37 mouse cellular contexts compared by ENCODE assay signal in the genomic region with DNA sequence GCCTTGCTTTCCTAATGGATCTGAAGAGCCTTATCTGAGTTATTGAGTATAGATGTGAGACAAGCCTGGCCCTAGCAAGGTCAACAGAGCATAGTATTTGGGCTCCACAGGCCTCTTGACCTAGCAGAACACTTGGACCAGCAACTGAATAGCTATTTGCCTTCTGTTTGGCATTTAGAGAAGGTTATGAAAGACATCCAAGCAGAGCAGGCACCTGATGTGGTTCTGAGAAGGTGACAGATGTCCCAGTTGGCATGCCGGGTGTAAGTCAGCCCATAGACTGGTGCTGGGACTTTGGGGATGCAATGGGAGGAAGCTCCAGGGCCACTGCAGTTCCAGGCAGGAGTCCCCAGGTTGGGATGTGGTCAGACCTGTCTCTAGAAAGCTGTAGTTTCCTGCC. TPM values are rescaled to one million over a fixed set of nuclear protein-coding genes. Genes with fewer than 3 reads are reported as not detected.
A peak's percentile ranks its signal among the peaks of the same experiment; 100 is the strongest.
DNase-seq lines count a peak whose midpoint lies in the region; ATAC-seq and TF ChIP-seq lines count a peak whose summit lies in the region.
"Had no signal": no experiment of that assay in that cellular context is flagged by ENCODE, and none has a peak within 500 bp of the region (broad histone marks: within the 10 kb centered on the region; RNA-seq: fewer than 3 reads in every experiment).

No protein-coding gene starts in this region.

- 91% methylated on average over 1 of the region's 1 CpGs for WGBS in hindbrain, postnatal 0 days
- 85% methylated on average over 1 of the region's 1 CpGs for WGBS in hindbrain, embryonic 13.5 days
- 95% methylated on average over 1 of the region's 1 CpGs for WGBS in midbrain, embryonic 13.5 days
- WGBS in midbrain, embryonic 16.5 days: 100% methylated on average over 1 of the region's 1 CpGs

- TF ChIP-seq CTCF in hindbrain, postnatal 0 days (IDR thresholded peaks at IDR 0.05; ENCODE audit: low read depth): no peak

- intact Hi-C loops in heart, postnatal 10 days (cut with DNase I): loop anchor here (5.0 kb wide), 1 partner anchor 65 kb away; no protein-coding TSS in a partner anchor

- H3K27me3 ChIP-seq in hindbrain, postnatal 0 days (ENCODE audit: insufficient read depth, low read length): no peaks in the 10 kb centered on the region
- no peaks in the 10 kb centered on the region for H3K27me3 ChIP-seq in hindbrain, embryonic 13.5 days
- no peaks in the 10 kb centered on the region for H3K27me3 ChIP-seq in midbrain, embryonic 13.5 days
- no peaks in the 10 kb centered on the region for H3K27me3 ChIP-seq in midbrain, embryonic 16.5 days (ENCODE audit: control insufficient read depth, insufficient read depth, low read depth, low read length)
- H3K27me3 ChIP-seq: embryonic facial prominence, embryonic 12.5 days; heart, embryonic 12.5 days; limb, embryonic 15.5 days; megakaryocyte, embryonic 14.5 days; neural tube, embryonic 12.5 days had no signal

- no peak overlapping the region for H3K4me2 ChIP-seq in hindbrain, postnatal 0 days (ENCODE audit: low read depth, low read length)
- H3K4me2 ChIP-seq in hindbrain, embryonic 13.5 days: no peak overlapping the region
- H3K4me2 ChIP-seq in midbrain, embryonic 13.5 days (replicated peaks): no peak overlapping the region
- no peak overlapping the region for H3K4me2 ChIP-seq in midbrain, embryonic 16.5 days (ENCODE audit: low read length)
- H3K4me2 ChIP-seq: embryonic facial prominence, embryonic 12.5 days; heart, embryonic 12.5 days; limb, embryonic 15.5 days had no signal

- peak; percentile 94 for DNase-seq in heart, adult 11 months
- no peak for DNase-seq in heart, postnatal 10 days
- DNase-seq in hindbrain, postnatal 0 days (ENCODE audit: low spot score): no peak
- no peak for DNase-seq in thymus, postnatal 14 days
- DNase-seq: cerebellum, adult 11-12 months; cerebellum, adult 9-11 months; embryo, embryonic 11 days; heart, postnatal 14 days; kidney, adult 8-10 months; kidney, postnatal 4 days; layer of hippocampus, adult 9-11 months; lung, postnatal 4 days; midbrain, embryonic 14.5 days; right cerebral cortex, postnatal 4 days had no signal

- H3K4me3 ChIP-seq in hindbrain, postnatal 0 days (ENCODE audit: low read length): no peak overlapping the region
- no peak overlapping the region for H3K4me3 ChIP-seq in hindbrain, embryonic 13.5 days
- H3K4me3 ChIP-seq in midbrain, embryonic 13.5 days (replicated peaks): 0 out of 2 replicates have a peak overlapping the region, but pooled peaks have one; percentile 4
- H3K4me3 ChIP-seq in midbrain, embryonic 16.5 days (ENCODE audit: low read depth, low read length): no peak overlapping the region
- no peak overlapping the region for H3K4me3 ChIP-seq in brown adipose tissue, adult 24 weeks (ENCODE audit: insufficient read depth, low read depth, low read length)
- H3K4me3 ChIP-seq: embryonic facial prominence, embryonic 12.5 days; heart, embryonic 12.5 days; limb, embryonic 10.5 days; limb, embryonic 15.5 days; neural tube, embryonic 12.5 days had no signal

- H3K9ac ChIP-seq in hindbrain, postnatal 0 days (replicated peaks; ENCODE audit: low read length): 0 out of 2 replicates have a peak overlapping the region, but pooled peaks have one; percentile 28
- H3K9ac ChIP-seq in hindbrain, embryonic 13.5 days: no peak overlapping the region
- H3K9ac ChIP-seq in midbrain, embryonic 13.5 days (replicated peaks): no peak overlapping the region; the same call in 1 of the 2 replicates
- H3K9ac ChIP-seq in midbrain, embryonic 16.5 days (ENCODE audit: low read depth, low read length): no peak overlapping the region
- H3K9ac ChIP-seq: embryonic facial prominence, embryonic 12.5 days; limb, embryonic 15.5 days; neural tube, embryonic 12.5 days had no signal

- ATAC-seq in hindbrain, postnatal 0 days: no peak
- no peak for ATAC-seq in hindbrain, embryonic 13.5 days (ENCODE audit: low FRiP score)
- no peak for ATAC-seq in midbrain, embryonic 13.5 days
- ATAC-seq in midbrain, embryonic 16.5 days: no peak
- ATAC-seq: CD4-positive, CD25-positive, alpha-beta regulatory T cell, adult 4 months; forebrain, embryonic 14.5 days; inflammation-experienced regulatory T-cells, adult 6 months had no signal

- H3K9me3 ChIP-seq in hindbrain, postnatal 0 days (ENCODE audit: low read length): no peaks in the 10 kb centered on the region
- no peaks in the 10 kb centered on the region for H3K9me3 ChIP-seq in hindbrain, embryonic 13.5 days
- no peaks in the 10 kb centered on the region for H3K9me3 ChIP-seq in midbrain, embryonic 13.5 days
- H3K9me3 ChIP-seq in midbrain, embryonic 16.5 days (replicated peaks; ENCODE audit: control insufficient read depth, low read length, poor library complexity, severe bottlenecking): no peaks in the 10 kb centered on the region
- H3K9me3 ChIP-seq: embryonic facial prominence, embryonic 12.5 days; heart, embryonic 12.5 days; limb, embryonic 10.5 days; limb, embryonic 15.5 days; megakaryocyte, embryonic 14.5 days; neural tube, embryonic 12.5 days had no signal

- no peak overlapping the region for H3K27ac ChIP-seq in hindbrain, postnatal 0 days
- no peak overlapping the region for H3K27ac ChIP-seq in hindbrain, embryonic 13.5 days
- no peak overlapping the region for H3K27ac ChIP-seq in midbrain, embryonic 13.5 days
- no peak overlapping the region for H3K27ac ChIP-seq in midbrain, embryonic 16.5 days (ENCODE audit: low read length)
- peak overlapping the region; percentile 100 for H3K27ac ChIP-seq in brown adipose tissue, adult 24 weeks (replicated peaks; ENCODE audit: low read depth, low read length)
- H3K27ac ChIP-seq: embryonic facial prominence, embryonic 12.5 days; kidney, postnatal 0 days; limb, embryonic 10.5 days; limb, embryonic 15.5 days; neural tube, embryonic 12.5 days; stomach, postnatal 0 days had no signal

- 0 out of 2 replicates have a peak, but pooled peaks cover 5% of the 10 kb centered on the region for H3K36me3 ChIP-seq in hindbrain, postnatal 0 days (ENCODE audit: insufficient read depth, low read length)
- peaks cover 43% of the 10 kb centered on the region for H3K36me3 ChIP-seq in hindbrain, embryonic 13.5 days
- peaks cover 30% of the 10 kb centered on the region for H3K36me3 ChIP-seq in midbrain, embryonic 13.5 days
- peaks cover 9% of the 10 kb centered on the region for H3K36me3 ChIP-seq in midbrain, embryonic 16.5 days (ENCODE audit: control insufficient read depth, insufficient read depth, low read length)

- H3K4me1 ChIP-seq in hindbrain, postnatal 0 days (ENCODE audit: insufficient read depth, low read length): peaks cover 11% of the 10 kb centered on the region; the same call in 1 of the 2 replicates
- H3K4me1 ChIP-seq in hindbrain, embryonic 13.5 days (replicated peaks): peaks cover 30% of the 10 kb centered on the region
- H3K4me1 ChIP-seq in midbrain, embryonic 13.5 days (replicated peaks): peaks cover 26% of the 10 kb centered on the region
- peaks cover 18% of the 10 kb centered on the region for H3K4me1 ChIP-seq in midbrain, embryonic 16.5 days (ENCODE audit: control insufficient read depth, insufficient read depth, low read length)
- peaks cover 16% of the 10 kb centered on the region for H3K4me1 ChIP-seq in brown adipose tissue, adult 24 weeks (ENCODE audit: control insufficient read depth, insufficient read depth, insufficient read length, low read length)

RNA-seq across cellular contexts. Expression of a gene that starts 2.4 kb away (rescaled TPM):
- 10 to 100 TPM; 62.3 to 66.6 TPM for total RNA-seq in heart, postnatal 10 days (2021)
- 76.8 and 81.3 TPM in 2 replicates for total RNA-seq in hindbrain, postnatal 0 days (2014; rRNA removed)
- polyA plus RNA-seq in hindbrain, postnatal 0 days (2015; fragmentation: Nextera tagmentation; extraction: Ambion mirVana): 197 and 216 TPM in 2 replicates
- polyA plus RNA-seq in hindbrain, embryonic 13.5 days (2015; fragmentation: Nextera tagmentation; extraction: Ambion mirVana): 247 and 261 TPM in 2 replicates
- polyA plus RNA-seq in midbrain, embryonic 13.5 days (2015; fragmentation: Nextera tagmentation; extraction: Ambion mirVana): 259 and 266 TPM in 2 replicates
- polyA plus RNA-seq in midbrain, embryonic 16.5 days (2015; fragmentation: Nextera tagmentation; extraction: Ambion mirVana): 288 and 297 TPM in 2 replicates
- polyA plus RNA-seq in brown adipose tissue, adult 24 weeks (2012; ENCODE audit: insufficient read depth, insufficient read length, missing spikeins): 35.6 and 49.6 TPM in 2 replicates

RNA-seq across cellular contexts. Expression of a gene that starts 22.7 kb away (rescaled TPM):
- 10 to 100 TPM; 24.9 to 27.5 TPM for total RNA-seq in heart, postnatal 10 days (2021)
- total RNA-seq in hindbrain, postnatal 0 days (2014; rRNA removed): 90.0 and 94.7 TPM in 2 replicates
- 78.9 and 83.2 TPM in 2 replicates for polyA plus RNA-seq in hindbrain, postnatal 0 days (2015; fragmentation: Nextera tagmentation; extraction: Ambion mirVana)
- 108 and 109 TPM in 2 replicates for polyA plus RNA-seq in hindbrain, embryonic 13.5 days (2015; fragmentation: Nextera tagmentation; extraction: Ambion mirVana)
- 116 and 121 TPM in 2 replicates for polyA plus RNA-seq in midbrain, embryonic 13.5 days (2015; fragmentation: Nextera tagmentation; extraction: Ambion mirVana)
- polyA plus RNA-seq in midbrain, embryonic 16.5 days (2015; fragmentation: Nextera tagmentation; extraction: Ambion mirVana): 111 and 112 TPM in 2 replicates
- 26.9 and 41.8 TPM in 2 replicates for polyA plus RNA-seq in brown adipose tissue, adult 24 weeks (2012; ENCODE audit: insufficient read depth, insufficient read length, missing spikeins)

RNA-seq across cellular contexts. Expression of a gene that starts 28.8 kb away (rescaled TPM):
- not detected for total RNA-seq in heart, postnatal 10 days (2021)
- total RNA-seq in hindbrain, postnatal 0 days (2014; rRNA removed): not detected in 2 replicates
- not detected in 2 replicates for polyA plus RNA-seq in hindbrain, postnatal 0 days (2015; fragmentation: Nextera tagmentation; extraction: Ambion mirVana)
- polyA plus RNA-seq in hindbrain, embryonic 13.5 days (2015; fragmentation: Nextera tagmentation; extraction: Ambion mirVana): not detected in 2 replicates
- not detected in 2 replicates for polyA plus RNA-seq in midbrain, embryonic 13.5 days (2015; fragmentation: Nextera tagmentation; extraction: Ambion mirVana)
- polyA plus RNA-seq in midbrain, embryonic 16.5 days (2015; fragmentation: Nextera tagmentation; extraction: Ambion mirVana): not detected in 2 replicates
- not detected in 2 replicates for polyA plus RNA-seq in brown adipose tissue, adult 24 weeks (2012; ENCODE audit: insufficient read depth, insufficient read length, missing spikeins)
- total RNA-seq: gastrocnemius, adult 18-20 months; gastrocnemius, postnatal 4 days; heart, postnatal 14 days; left cerebral cortex, postnatal 10 days had no signal
- polyA plus RNA-seq: CD4-positive, CD25-positive, alpha-beta regulatory T cell, adult 4 months; embryonic facial prominence, embryonic 12.5 days; forebrain, embryonic 14.5 days; heart, embryonic 12.5 days; hindbrain, embryonic 11.5 days; inflammation-experienced regulatory T-cells, adult 6 months; kidney, postnatal 0 days; limb, embryonic 10.5 days; limb, embryonic 15.5 days; liver, embryonic 16.5 days; lung, embryonic 16.5 days; midbrain, embryonic 14.5 days; neural tube, embryonic 12.5 days; spleen, adult 2 months; stomach, postnatal 0 days; thymus, postnatal 0 days had no signal

RNA-seq across cellular contexts. Expression of a gene that starts 29.6 kb away (rescaled TPM):
- total RNA-seq in heart, postnatal 10 days (2021): not detected
- not detected in 2 replicates for total RNA-seq in hindbrain, postnatal 0 days (2014; rRNA removed)
- polyA plus RNA-seq in hindbrain, postnatal 0 days (2015; fragmentation: Nextera tagmentation; extraction: Ambion mirVana): not detected in 2 replicates
- polyA plus RNA-seq in hindbrain, embryonic 13.5 days (2015; fragmentation: Nextera tagmentation; extraction: Ambion mirVana): not detected in 2 replicates
- not detected in 2 replicates for polyA plus RNA-seq in midbrain, embryonic 13.5 days (2015; fragmentation: Nextera tagmentation; extraction: Ambion mirVana)
- polyA plus RNA-seq in midbrain, embryonic 16.5 days (2015; fragmentation: Nextera tagmentation; extraction: Ambion mirVana): 0.11 TPM in 1 of 2 replicates, not detected in the other
- 2.0 TPM in 1 of 2 replicates, not detected in the other for polyA plus RNA-seq in brown adipose tissue, adult 24 weeks (2012; ENCODE audit: insufficient read depth, insufficient read length, missing spikeins)
- total RNA-seq: gastrocnemius, adult 18-20 months; gastrocnemius, postnatal 4 days; heart, postnatal 14 days; left cerebral cortex, postnatal 10 days had no signal
- polyA plus RNA-seq: embryonic facial prominence, embryonic 12.5 days; forebrain, embryonic 14.5 days; heart, embryonic 12.5 days; hindbrain, embryonic 11.5 days; kidney, postnatal 0 days; limb, embryonic 10.5 days; limb, embryonic 15.5 days; liver, embryonic 16.5 days; midbrain, embryonic 14.5 days; neural tube, embryonic 12.5 days had no signal

RNA-seq across cellular contexts. Expression of a gene that starts 52.8 kb away (rescaled TPM):
- not detected for total RNA-seq in heart, postnatal 10 days (2021)
- not detected in 2 replicates for total RNA-seq in hindbrain, postnatal 0 days (2014; rRNA removed)
- polyA plus RNA-seq in hindbrain, postnatal 0 days (2015; fragmentation: Nextera tagmentation; extraction: Ambion mirVana): 0.14 TPM in 1 of 2 replicates, not detected in the other
- not detected in 2 replicates for polyA plus RNA-seq in hindbrain, embryonic 13.5 days (2015; fragmentation: Nextera tagmentation; extraction: Ambion mirVana)
- polyA plus RNA-seq in midbrain, embryonic 13.5 days (2015; fragmentation: Nextera tagmentation; extraction: Ambion mirVana): 0.13 TPM in 1 of 2 replicates, not detected in the other
- not detected in 2 replicates for polyA plus RNA-seq in midbrain, embryonic 16.5 days (2015; fragmentation: Nextera tagmentation; extraction: Ambion mirVana)
- polyA plus RNA-seq in brown adipose tissue, adult 24 weeks (2012; ENCODE audit: insufficient read depth, insufficient read length, missing spikeins): not detected in 2 replicates
- total RNA-seq: gastrocnemius, adult 18-20 months; gastrocnemius, postnatal 4 days; left cerebral cortex, postnatal 10 days had no signal
- polyA plus RNA-seq: embryonic facial prominence, embryonic 12.5 days; forebrain, embryonic 14.5 days; hindbrain, embryonic 11.5 days; limb, embryonic 10.5 days; limb, embryonic 15.5 days; midbrain, embryonic 14.5 days; neural tube, embryonic 12.5 days had no signal
